Mouse (Mus musculus) Patski (cell line): Measurements from ENCODE around the gene Fzd4. TPM values are rescaled to one million over a fixed set of nuclear protein-coding genes. Genes with fewer than 3 reads are reported as not detected.

ENCODE experiments used
- ATAC-seq: fragments of 100-300 bp; one replicate; pipeline ENCODE4 v1.8.0; 2021
- CTCF ChIA-PET: fragments of 350-600 bp; sonication (Branson Sonifier 250); formaldehyde crosslinking; loops from one replicate; lab custom pipeline; 2022; ENCODE audit warnings: inconsistent platforms; lab: Charles Lee
- POLR2A ChIA-PET: fragments of 350-600 bp; sonication (Branson Sonifier 250); formaldehyde crosslinking; loops from one replicate; lab custom pipeline; 2022; ENCODE audit warnings: antibody characterized with exemption, inconsistent platforms; lab: Charles Lee
- DNase-seq: peaks from one replicate; pipeline ENCODE4 v3.0.0-alpha.2; 2011; ENCODE audit warnings: low read depth, low spot score
- H3K27me3 ChIP-seq: fragments of 371-371 bp; one replicate; pipeline ENCODE4 v1.5.1; 2021
- CTCF ChIP-seq: fragments of 100-300 bp; IDR thresholded peaks from one replicate; pipeline ENCODE4 v1.5.1; 2021
- in situ Hi-C: fragments of 300-500 bp; cut with MboI; formaldehyde crosslinking; loops from 3 replicates; pipeline ENCODE4 v1.11.1; 2018; ENCODE audit warnings: low pct_unique_long_range_greater_than_20kb, mixed read lengths
- polyA plus RNA-seq: library from polyadenylated mRNA; unstranded; gene quantifications from one replicate; pipeline ENCODE4 v1.2.3, GENCODE M21; 2021

Gene Fzd4
- polyA plus RNA-seq, 1 experiment from 2014 or later, result 55.9 TPM

DNA sequence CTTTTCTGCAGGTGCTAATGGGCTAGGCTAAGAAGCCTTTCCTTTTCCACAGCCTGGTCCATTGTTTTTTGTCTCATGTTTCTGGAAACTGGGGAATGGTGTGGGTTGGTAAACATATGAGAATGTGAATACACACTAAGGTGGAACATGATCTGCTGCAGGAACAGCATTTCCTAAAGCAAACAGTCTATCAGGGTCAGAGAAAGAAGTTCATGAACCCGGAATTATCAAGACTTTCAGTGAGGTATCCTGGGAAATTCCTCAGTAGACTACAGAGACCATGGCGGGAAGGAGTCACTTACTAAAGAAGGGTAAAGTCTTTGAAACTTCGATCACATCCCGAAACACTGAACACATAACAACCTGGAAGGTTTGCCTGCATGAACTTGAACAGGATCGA is 32.2 kb downstream of the Fzd4 start:
- in situ Hi-C loops, result loop anchor here (5.0 kb wide), 1 partner anchor 36 kb away; no protein-coding TSS in a partner anchor
- CTCF ChIA-PET, result interaction anchor here (0.9 to 3.9 kb wide), 3 partner anchors 22 to 41 kb away, joined by 4 to 18 read pairs (median 4); no protein-coding TSS in a partner anchor
- DNase-seq (no peak), ATAC-seq (no peak)
- TF ChIP-seq CTCF, result no peak
- H3K27me3 ChIP-seq, result no peaks in the 10 kb centered on the region
- POLR2A ChIA-PET, result no interaction called here

DNA sequence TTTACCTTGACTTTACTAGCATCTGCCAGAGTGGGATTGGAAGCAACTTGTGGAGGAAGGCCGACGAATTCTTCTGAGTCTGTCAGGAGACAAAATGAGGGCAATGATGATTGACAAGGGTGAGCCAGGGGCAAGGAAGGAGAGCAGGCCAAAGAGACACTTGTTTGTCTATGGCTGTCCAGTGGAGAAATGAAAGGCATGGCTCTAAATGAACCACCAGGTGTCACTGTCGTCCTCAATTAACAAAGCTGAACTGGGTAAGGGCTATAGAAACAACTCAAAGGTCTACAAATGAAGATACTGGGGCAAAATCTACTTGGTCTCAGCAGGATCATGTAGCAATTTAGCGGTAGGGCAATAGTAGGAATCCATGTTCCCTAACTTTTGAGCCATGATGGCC is 33.4 kb downstream of the Fzd4 start:
- TF ChIP-seq CTCF, result peak; percentile 79
- POLR2A ChIA-PET, result no interaction called here
- no peaks in the 10 kb centered on the region for H3K27me3 ChIP-seq
- ATAC-seq (no peak), DNase-seq (no peak)
- CTCF ChIA-PET, result interaction anchor here (0.6 to 3.9 kb wide), 12 partner anchors 9 to 258 kb away, joined by 3 to 18 read pairs (median 4); no protein-coding TSS in a partner anchor
- in situ Hi-C loops, result loop anchor here (5.0 kb wide), 1 partner anchor 35 kb away; no protein-coding TSS in a partner anchor

DNA sequence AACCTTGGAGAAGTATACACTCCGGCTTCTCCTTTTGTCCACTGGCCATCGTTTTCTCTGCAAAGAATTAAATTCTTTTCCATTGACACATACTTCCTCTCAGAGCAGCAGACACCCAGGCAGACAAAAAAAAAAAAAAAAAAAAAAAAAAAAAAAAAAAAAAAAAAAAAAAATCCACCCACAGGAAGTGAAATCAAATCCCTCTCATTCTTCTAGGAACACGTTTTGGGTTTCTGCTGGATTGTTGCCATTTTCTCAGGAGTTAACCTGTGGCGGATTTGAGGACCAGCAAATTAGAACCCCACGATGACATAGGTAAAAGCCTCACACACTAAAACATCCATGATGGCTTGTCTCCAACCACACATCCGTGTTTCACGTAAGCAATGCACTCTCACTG is 37.1 kb downstream of the Fzd4 start:
- DNase-seq, result no peak
- H3K27me3 ChIP-seq, result no peaks in the 10 kb centered on the region
- no peak for ATAC-seq
- ChIA-PET POLR2A (interaction anchor here (0.6 kb wide), 2 partner anchors 15 to 412 kb away, joined by 3 read pairs; no protein-coding TSS in a partner anchor), CTCF (interaction anchor here (1.0 to 1.1 kb wide), 2 partner anchors 21 to 32 kb away, joined by 3 to 4 read pairs; no protein-coding TSS in a partner anchor)
- in situ Hi-C loops, result no loop called here
- no peak for TF ChIP-seq CTCF

GRCm38 (mm10) chr7:89442242-89442641 is 38.1 kb downstream of the Fzd4 start:
- ChIA-PET CTCF (interaction anchor here (1.4 kb wide), 1 partner anchor 29 kb away, joined by 5 read pairs; no protein-coding TSS in a partner anchor), POLR2A (no interaction called here)
- ATAC-seq (no peak), DNase-seq (no peak)
- TF ChIP-seq CTCF, result no peak
- no peaks in the 10 kb centered on the region for H3K27me3 ChIP-seq
- in situ Hi-C loops, result no loop called here

GRCm38 (mm10) chr7:89445137-89445536 is 41.0 kb downstream of the Fzd4 start:
- ChIA-PET POLR2A (no interaction called here), CTCF (no interaction called here)
- TF ChIP-seq CTCF, result no peak
- DNase-seq, result no peak
- in situ Hi-C loops, result no loop called here
- H3K27me3 ChIP-seq, result no peaks in the 10 kb centered on the region
- peak; percentile 57 for ATAC-seq

DNA sequence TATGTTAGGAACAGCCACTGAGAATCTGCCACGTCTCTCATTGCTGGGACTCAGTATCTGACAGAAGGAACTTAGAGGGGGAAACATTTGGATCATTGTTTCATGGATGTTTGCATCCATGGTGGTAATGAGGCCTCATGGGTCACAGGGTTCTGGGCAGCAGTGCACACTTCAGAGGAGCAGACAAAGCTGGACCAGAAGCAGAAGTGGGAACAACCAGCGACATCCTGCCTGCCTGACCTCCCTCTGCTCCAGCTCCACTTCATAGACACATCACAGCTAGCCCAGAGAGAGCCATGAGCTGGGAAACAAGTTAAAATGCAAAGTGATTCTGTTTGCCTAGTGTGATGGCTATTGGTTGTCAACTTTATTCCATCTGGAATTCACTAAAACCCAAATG is 46.2 kb downstream of the Fzd4 start:
- DNase-seq (no peak), ATAC-seq (no peak)
- CTCF ChIA-PET, result interaction anchor here (1.0 to 1.7 kb wide), 2 partner anchors 12 to 13 kb away, joined by 4 to 5 read pairs; no protein-coding TSS in a partner anchor
- POLR2A ChIA-PET, result no interaction called here
- in situ Hi-C loops, result no loop called here
- no peak for TF ChIP-seq CTCF
- no peaks in the 10 kb centered on the region for H3K27me3 ChIP-seq

DNA sequence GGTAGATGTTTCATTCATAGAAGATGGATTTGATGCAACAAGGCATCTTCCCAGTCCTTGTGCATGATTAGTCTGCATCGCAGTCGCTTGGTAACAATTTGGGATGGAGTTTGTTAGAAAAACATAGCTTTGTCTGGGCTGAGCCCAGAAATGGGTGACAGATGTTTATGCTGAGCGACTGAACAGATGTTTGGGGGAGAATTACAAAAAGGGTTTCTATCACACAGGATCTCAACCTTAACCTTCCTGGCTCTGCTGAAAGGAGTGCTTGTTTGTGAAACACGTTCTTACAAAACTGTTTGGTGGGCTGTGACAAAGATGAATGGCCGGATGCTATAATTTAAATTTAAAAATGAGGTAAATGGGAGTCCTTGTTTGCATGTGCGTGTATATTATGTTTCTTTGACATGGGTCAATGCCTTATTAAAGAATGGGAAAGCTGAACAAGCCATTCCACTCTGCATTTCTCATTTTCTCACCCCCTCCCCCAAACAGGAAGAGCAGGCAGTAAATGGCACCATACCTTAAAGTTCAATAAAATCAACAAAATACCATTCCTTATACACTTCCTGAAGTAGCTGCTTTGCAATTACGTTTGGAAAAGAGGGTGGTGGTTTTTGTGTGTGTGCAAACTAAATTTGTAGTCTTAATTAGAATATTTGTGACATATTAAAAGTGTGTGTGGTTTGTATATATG is 52.4 kb downstream of the Fzd4 start:
- no peaks in the 10 kb centered on the region for H3K27me3 ChIP-seq
- POLR2A ChIA-PET, result no interaction called here
- no peak for ATAC-seq
- CTCF ChIA-PET, result interaction anchor here (1.8 kb wide), 1 partner anchor 14 kb away, joined by 4 read pairs; no protein-coding TSS in a partner anchor
- no peak for TF ChIP-seq CTCF
- no peak for DNase-seq
- in situ Hi-C loops, result no loop called here

- CTCF ChIA-PET, result interaction anchor here (0.9 to 1.7 kb wide), 2 partner anchors 13 to 18 kb away, joined by 4 to 6 read pairs; no protein-coding TSS in a partner anchor
Measured at GRCm38 (mm10) chr7:89459691-89460090, 55.5 kb downstream of the Fzd4 start.

DNA sequence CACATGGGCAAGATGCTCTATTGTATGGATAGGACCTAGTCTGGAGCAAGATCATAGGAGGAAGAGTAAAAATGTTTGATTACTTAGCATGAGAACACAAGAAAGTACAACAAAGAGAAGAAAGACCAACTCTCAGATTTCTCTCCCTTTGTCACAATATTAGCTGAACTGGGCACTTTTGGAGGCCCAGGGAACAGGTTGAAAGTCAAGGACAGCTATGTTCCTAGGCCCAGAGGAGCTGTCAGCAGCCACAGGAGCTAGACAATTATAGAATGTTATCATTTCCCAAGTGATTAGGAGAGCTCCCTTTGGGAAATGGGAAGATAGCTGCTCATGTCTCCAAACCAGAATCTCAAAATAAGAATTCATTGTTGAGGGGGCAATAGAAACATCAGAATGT is 56.8 kb downstream of the Fzd4 start:
- POLR2A ChIA-PET, result interaction anchor here (0.6 kb wide), 1 partner anchor 72 kb away, joined by 4 read pairs; no protein-coding TSS in a partner anchor
- in situ Hi-C loops, result no loop called here
- TF ChIP-seq CTCF, result no peak
- CTCF ChIA-PET, result interaction anchor here (1.5 kb wide), 1 partner anchor 16 kb away, joined by 7 read pairs; no protein-coding TSS in a partner anchor
- ATAC-seq (no peak), DNase-seq (no peak)
- H3K27me3 ChIP-seq, result no peaks in the 10 kb centered on the region

More at GRCm38 (mm10) chr7:89459691-89460090, 55.5 kb downstream of the Fzd4 start:
- no peak for TF ChIP-seq CTCF
- in situ Hi-C loops, result no loop called here
- POLR2A ChIA-PET, result interaction anchor here (0.7 kb wide), 1 partner anchor 170 kb away, joined by 4 read pairs; no protein-coding TSS in a partner anchor
- ATAC-seq, result no peak
- H3K27me3 ChIP-seq, result no peaks in the 10 kb centered on the region
- no peak for DNase-seq

DNA sequence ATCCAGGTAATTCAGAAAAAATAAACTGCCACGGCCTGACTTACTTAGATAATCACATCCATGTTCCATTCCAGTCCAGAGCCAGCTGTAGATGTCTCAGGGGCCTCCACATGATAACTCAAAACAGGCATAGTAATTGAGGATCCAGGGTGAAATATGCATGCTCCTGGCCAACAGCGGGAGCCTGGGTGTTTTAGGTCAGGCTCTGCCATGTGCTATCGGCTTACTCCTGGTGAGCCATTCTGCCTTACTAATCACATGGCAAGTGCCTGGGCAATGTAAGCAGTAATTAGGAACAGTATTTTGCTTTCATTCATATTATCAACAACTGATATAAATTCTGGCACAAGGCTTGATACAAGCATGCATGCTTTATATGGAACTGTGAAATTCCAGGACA is 57.2 kb downstream of the Fzd4 start:
- ChIA-PET POLR2A (no interaction called here), CTCF (interaction anchor here (1.5 kb wide), 1 partner anchor 16 kb away, joined by 7 read pairs; no protein-coding TSS in a partner anchor)
- DNase-seq, result no peak
- no peak for ATAC-seq
- no peaks in the 10 kb centered on the region for H3K27me3 ChIP-seq
- no peak for TF ChIP-seq CTCF
- in situ Hi-C loops, result no loop called here

Other genes with a start within 250 kb of the Fzd4 start
- gene Tmem135, start 133 bp upstream of the Fzd4 start, polyA plus RNA-seq, result 48.3 TPM
- 138 TPM for gene Prss23, start 122.8 kb downstream of the Fzd4 start, polyA plus RNA-seq
- gene Me3, start 228.0 kb downstream of the Fzd4 start, polyA plus RNA-seq, result 12.1 TPM